Mouse (Mus musculus) gastrocnemius, postnatal 4 days (tissue): ENCODE measurements around the gene Dtnbp1. TPM values are rescaled to one million over a fixed set of nuclear protein-coding genes. Genes with fewer than 3 reads are reported as not detected.
A peak's percentile ranks its signal among the peaks of the same experiment; 100 is the strongest.

Experiments
- DNase-seq, 2 experiments: peaks; one replicate each; pipeline ENCODE4 v3.0.0; 2021 to 2022; ENCODE audit warnings: low spot score in 2 of 2, mixed read lengths in 2 of 2
- long read RNA-seq, 2 experiments: library from polyadenylated mRNA; stranded (forward); transcript quantifications; one replicate each; pipeline ENCODE4 v2.0.0; 2021
- total RNA-seq, 2 experiments: library from RNA; stranded (reverse); gene quantifications; 2 replicates each; pipeline ENCODE4 v1.2.3; 2021

Gene Dtnbp1
- 10 to 100 TPM; 35.2 to 37.5 TPM for total RNA-seq
- long read RNA-seq, experiment 1, transcript Dtnbp1-201 (10 exons, 1,362 nt) = major isoform, 72 of 84 reads
- long read RNA-seq, experiment 1, partial matches to known transcripts = 1 of 84 reads
- long read RNA-seq, experiment 1, other reads (novel, unspliced or antisense) = 9 of 84 reads
- long read RNA-seq, experiment 2, transcript Dtnbp1-201 (10 exons, 1,362 nt) = major isoform, 80 of 94 reads
- long read RNA-seq, experiment 2, partial matches to known transcripts = 1 of 94 reads
- long read RNA-seq, experiment 2, other reads (novel, unspliced or antisense) = 10 of 94 reads

GRCm38 (mm10) chr13:45001911-45002615 lies at the start of gene Dtnbp1:
TSS of gene Dtnbp1 (minus strand) at chr13:45002147.
- DNase-seq = peak; percentile 70 to 80

GRCm38 (mm10) chr13:45049261-45050020 lies 47.5 kb upstream of the Dtnbp1 start:
- no peak for DNase-seq

- DNase-seq = no peak
Observed at GRCm38 (mm10) chr13:45043466-45043865, 41.5 kb upstream of the Dtnbp1 start.

- no peak for DNase-seq
Observed at GRCm38 (mm10) chr13:45040741-45041140, 38.8 kb upstream of the Dtnbp1 start.

GRCm38 (mm10) chr13:45040195-45040594 lies 38.2 kb upstream of the Dtnbp1 start:
- DNase-seq = no peak

DNA sequence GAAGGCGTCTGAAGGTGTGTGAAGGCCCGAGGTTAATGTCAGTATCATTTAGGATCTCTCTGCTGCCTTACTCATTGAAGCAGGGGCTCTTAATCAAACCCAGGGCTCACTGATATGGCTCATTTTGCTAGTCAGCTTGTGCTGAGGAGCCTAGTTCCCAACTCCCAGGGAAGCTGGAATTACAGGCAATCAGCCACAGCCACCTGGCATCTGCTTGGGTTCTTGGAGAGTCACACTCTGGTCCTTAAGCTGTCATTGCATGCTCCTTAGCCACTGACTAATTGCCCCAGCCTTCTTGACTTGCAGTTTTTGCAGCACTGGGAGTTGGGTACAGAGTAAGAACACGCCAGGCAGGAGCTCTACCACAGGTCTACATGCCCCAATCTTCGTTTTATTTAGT lies 34.5 kb upstream of the Dtnbp1 start:
- DNase-seq = no peak

- no peak for DNase-seq
Observed at GRCm38 (mm10) chr13:45034759-45035158, 32.8 kb upstream of the Dtnbp1 start.

DNA sequence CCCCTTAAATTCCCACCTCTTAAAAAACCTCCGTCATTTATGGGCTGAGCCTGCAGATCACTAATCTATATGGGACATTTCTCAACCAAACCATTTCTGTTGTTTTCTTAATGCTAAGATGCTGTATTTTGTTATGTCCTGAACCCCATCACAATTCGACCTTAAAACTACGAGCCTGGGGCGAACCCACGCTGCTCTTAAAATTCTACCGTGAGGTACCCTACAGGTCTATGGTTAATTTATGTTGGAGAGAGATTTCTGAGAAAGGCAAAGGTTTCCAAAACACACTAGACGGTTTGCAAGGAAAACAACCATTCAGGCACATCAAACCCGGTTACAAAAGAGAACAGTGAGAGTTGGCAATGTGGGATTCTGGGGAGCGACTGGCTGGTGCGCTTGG lies 31.4 kb upstream of the Dtnbp1 start:
- DNase-seq = no peak

DNA sequence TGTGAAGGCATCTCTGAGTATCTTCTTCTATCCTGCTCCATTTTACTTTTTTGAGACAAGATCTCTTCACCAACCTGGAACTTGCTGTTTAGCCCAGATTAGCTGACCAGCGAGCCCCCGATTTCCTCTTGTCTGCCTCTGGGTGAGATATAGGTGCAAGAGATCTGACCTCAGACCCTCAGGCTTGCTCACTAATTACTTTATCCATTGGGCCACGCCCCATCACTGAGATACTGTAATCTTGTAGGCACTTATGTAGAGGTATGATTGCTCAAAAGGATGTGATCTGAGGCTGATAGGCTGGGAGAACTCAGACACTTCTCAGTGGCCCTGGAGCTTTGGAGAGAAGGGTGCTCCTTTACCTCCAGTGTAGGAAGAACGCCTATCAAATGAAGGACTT lies 30.5 kb upstream of the Dtnbp1 start:
- DNase-seq = no peak

DNA sequence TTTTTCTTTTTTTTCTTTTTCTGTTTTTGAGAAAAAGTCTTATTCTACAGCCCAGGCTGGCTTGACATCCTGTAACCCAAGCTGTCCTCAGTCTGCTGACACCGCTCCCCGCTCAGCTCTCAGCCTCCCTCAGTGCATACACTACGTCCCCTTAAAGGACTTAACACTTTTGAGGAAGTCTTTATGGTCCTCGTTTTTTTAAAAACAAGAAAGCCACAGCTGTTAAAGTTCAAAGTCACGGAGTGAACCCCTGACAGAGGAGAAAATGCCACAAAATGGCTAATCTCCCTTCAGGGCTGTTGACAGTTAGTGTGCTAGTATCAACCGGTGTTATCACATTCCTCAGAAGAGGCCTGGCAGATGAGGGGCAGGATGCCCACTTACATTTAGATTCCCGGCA lies 29.8 kb upstream of the Dtnbp1 start:
- DNase-seq = no peak

- DNase-seq = no peak
Observed at GRCm38 (mm10) chr13:45031314-45031713, 29.4 kb upstream of the Dtnbp1 start.

DNA sequence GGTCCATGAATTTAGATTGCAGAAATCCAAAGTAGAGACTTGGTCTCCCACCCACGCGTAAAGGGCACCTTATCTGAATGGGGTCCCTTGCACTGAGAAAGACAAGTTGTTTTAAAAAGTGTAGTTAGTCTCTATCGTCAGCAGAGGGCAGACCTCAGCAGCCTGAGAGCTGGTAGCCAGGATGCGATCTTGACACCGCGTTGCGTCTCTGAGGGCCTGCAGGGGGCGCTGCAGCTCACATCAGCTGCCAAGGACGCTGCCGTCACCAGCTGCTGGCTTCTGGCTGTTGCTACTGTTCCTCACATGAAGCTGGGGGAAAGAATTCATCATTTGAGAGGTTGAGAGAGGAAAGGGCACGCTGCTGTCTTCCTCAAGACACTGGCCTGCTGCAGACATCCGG lies 28.9 kb upstream of the Dtnbp1 start:
- DNase-seq = peak; percentile 86 to 90

GRCm38 (mm10) chr13:45029791-45030190 lies 27.8 kb upstream of the Dtnbp1 start:
- no peak for DNase-seq

- no peak for DNase-seq
Observed at GRCm38 (mm10) chr13:45026291-45026690, 24.3 kb upstream of the Dtnbp1 start.

- no peak for DNase-seq
Observed at GRCm38 (mm10) chr13:45024821-45025220, 22.9 kb upstream of the Dtnbp1 start.

GRCm38 (mm10) chr13:45023356-45024150 lies 21.6 kb upstream of the Dtnbp1 start:
- DNase-seq = no peak

GRCm38 (mm10) chr13:45008150-45008549 lies 6.2 kb upstream of the Dtnbp1 start:
- no peak for DNase-seq

GRCm38 (mm10) chr13:45007726-45008125 lies 5.8 kb upstream of the Dtnbp1 start:
- no peak for DNase-seq

GRCm38 (mm10) chr13:45006483-45006882 lies 4.5 kb upstream of the Dtnbp1 start:
- DNase-seq = no peak

- DNase-seq = no peak
Observed at GRCm38 (mm10) chr13:45005861-45006260, 3.9 kb upstream of the Dtnbp1 start.

DNA sequence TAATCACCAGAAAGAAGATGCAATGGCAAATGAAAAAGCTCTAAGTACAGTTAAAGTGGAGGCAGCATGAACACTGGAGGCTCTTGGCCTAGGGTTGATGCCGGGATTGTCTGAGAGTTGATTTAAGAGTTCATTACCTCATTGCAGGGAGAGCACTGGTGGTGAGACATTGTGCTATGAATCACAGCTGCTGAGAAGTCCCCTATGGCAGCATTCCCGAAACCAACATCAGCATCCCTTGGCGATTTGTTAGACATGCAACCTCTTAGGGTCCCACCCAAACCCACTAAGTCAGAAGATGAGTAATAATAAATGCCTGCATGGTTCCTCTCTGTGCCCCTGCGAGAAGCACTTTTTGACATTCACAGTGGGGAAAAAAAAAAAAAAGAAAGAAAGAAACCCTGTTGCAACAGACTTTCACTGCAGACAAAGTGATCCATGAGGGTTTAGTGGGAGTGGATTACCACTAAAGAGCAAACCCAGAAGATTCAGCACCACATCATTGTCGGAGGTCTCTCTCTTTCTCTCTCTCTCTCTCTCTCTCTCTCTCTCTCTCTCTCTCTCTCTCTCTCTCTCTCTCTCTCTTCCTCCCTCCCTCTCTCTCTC lies 3.1 kb upstream of the Dtnbp1 start:
- no peak for DNase-seq
